Mouse (Mus musculus): ENCODE data around the gene Ppp1r1c.

GRCm38 (mm10) chr2:79717846-79718245 lies 10.3 kb downstream of the Ppp1r1c start:
- no peak for TF ChIP-seq CTCF (IDR thresholded peaks at IDR 0.05)
- no peak for TF ChIP-seq EP300 (IDR thresholded peaks at IDR 0.05)

Measured in lung, postnatal 0 days (tissue).